Mouse (Mus musculus) heart, embryonic 15.5 days (tissue): Measurements from ENCODE around the gene Egr2. TPM values are rescaled to one million over a fixed set of nuclear protein-coding genes. Genes with fewer than 3 reads are reported as not detected.
A peak's percentile ranks its signal among the peaks of the same experiment; 100 is the strongest.

ENCODE experiments used
- ATAC-seq: fragments of 200-750 bp; cut with Nextera tagmentation; replicated peaks from 2 replicates; pipeline ENCODE4 v1.8.0; 2017; ENCODE audit warnings: low read depth, moderate TSS enrichment; ENCODE audit not compliant: insufficient number of reproducible peaks, insufficient read depth, low FRiP score
- H3K27ac ChIP-seq: fragments of 300-500 bp; sonication (generic); 2 replicates; pipeline ENCODE4 v1.5.1; 2015; ENCODE audit warnings: mild to moderate bottlenecking, inconsistent platforms
- H3K27me3 ChIP-seq: fragments of 300-500 bp; sonication (generic); 2 replicates; pipeline ENCODE4 v1.6.1; 2015; ENCODE audit warnings: inconsistent platforms
- H3K36me3 ChIP-seq: fragments of 300-500 bp; sonication (generic); 2 replicates; pipeline ENCODE4 v1.6.1; 2015; ENCODE audit warnings: mild to moderate bottlenecking, inconsistent platforms
- H3K4me1 ChIP-seq: fragments of 300-500 bp; sonication (generic); replicated peaks from 2 replicates; pipeline ENCODE4 v1.6.1; 2015; ENCODE audit warnings: inconsistent platforms
- H3K4me2 ChIP-seq: fragments of 300-500 bp; sonication (generic); 2 replicates; pipeline ENCODE4 v1.6.1; 2015; ENCODE audit warnings: inconsistent platforms, mild to moderate bottlenecking, moderate library complexity
- H3K4me3 ChIP-seq: fragments of 300-500 bp; sonication (generic); 2 replicates; pipeline ENCODE4 v1.5.1; 2015; ENCODE audit warnings: mild to moderate bottlenecking, inconsistent platforms
- H3K9ac ChIP-seq: fragments of 300-500 bp; sonication (generic); 2 replicates; pipeline ENCODE4 v1.6.1; 2015; ENCODE audit warnings: mild to moderate bottlenecking, inconsistent platforms
- H3K9me3 ChIP-seq: fragments of 300-500 bp; sonication (generic); replicated peaks from 2 replicates; pipeline ENCODE4 v1.6.1; 2016; ENCODE audit warnings: inconsistent platforms
- WGBS: fragments of 180-500 bp; shearing (Covaris S2); methylation state at CpG from one replicate; pipeline ENCODE4 v1.1.7; 2015; ENCODE audit warnings: mixed read lengths; 5-methylcytosine and 5-hydroxymethylcytosine counted together
- polyA plus RNA-seq: library from polyadenylated mRNA; unstranded; fragments of >200 nt; fragmentation: Nextera tagmentation; extraction: Ambion mirVana; gene quantifications from 2 replicates; pipeline ENCODE4 v1.2.1, GENCODE M21; 2015

Egr2 gene
- polyA plus RNA-seq, 1 experiment from 2014 or later: 1.5 TPM

- Histone ChIP-seq H3K36me3 (no peaks in the 10 kb centered on the region), H3K9me3 (no peaks in the 10 kb centered on the region), H3K27ac (no peak overlapping the region), H3K4me1 (0 out of 2 replicates have a peak, but pooled peaks cover 5% of the 10 kb centered on the region), H3K4me2 (no peak overlapping the region), H3K9ac (no peak overlapping the region), H3K4me3 (no peak overlapping the region), H3K27me3 (no peaks in the 10 kb centered on the region)
- WGBS: 61% methylated on average over 8 of the region's 8 CpGs
- ATAC-seq: no peak
Observed at GRCm38 (mm10) chr10:67512211-67512610, 23.1 kb upstream of the Egr2 start.

GRCm38 (mm10) chr10:67512871-67513270 is 22.4 kb upstream of the Egr2 start:
- WGBS: 55% methylated on average over 7 of the region's 7 CpGs
- 0 out of 2 replicates have a peak, but pooled peaks cover 5% of the 10 kb centered on the region for H3K4me1 ChIP-seq
- no peak overlapping the region for H3K4me3 ChIP-seq
- no peaks in the 10 kb centered on the region for H3K36me3 ChIP-seq
- no peaks in the 10 kb centered on the region for H3K27me3 ChIP-seq
- no peak for ATAC-seq
- no peak overlapping the region for H3K27ac ChIP-seq
- H3K9me3 ChIP-seq: no peaks in the 10 kb centered on the region
- no peak overlapping the region for H3K9ac ChIP-seq
- no peak overlapping the region for H3K4me2 ChIP-seq

GRCm38 (mm10) chr10:67518733-67519132 is 16.5 kb upstream of the Egr2 start:
- Histone ChIP-seq H3K4me3 (no peak overlapping the region), H3K4me1 (no peaks in the 10 kb centered on the region), H3K36me3 (no peaks in the 10 kb centered on the region), H3K9me3 (no peaks in the 10 kb centered on the region), H3K4me2 (no peak overlapping the region), H3K27ac (no peak overlapping the region), H3K9ac (no peak overlapping the region), H3K27me3 (no peaks in the 10 kb centered on the region)
- ATAC-seq: no peak
- 80% methylated on average over 3 of the region's 3 CpGs for WGBS

- no peak overlapping the region for H3K27ac ChIP-seq
- no peaks in the 10 kb centered on the region for H3K4me1 ChIP-seq
- no peaks in the 10 kb centered on the region for H3K27me3 ChIP-seq
- WGBS: 65% methylated on average over 3 of the region's 3 CpGs
- H3K36me3 ChIP-seq: no peaks in the 10 kb centered on the region
- H3K9ac ChIP-seq: no peak overlapping the region
- no peak overlapping the region for H3K4me3 ChIP-seq
- H3K9me3 ChIP-seq: no peaks in the 10 kb centered on the region
- H3K4me2 ChIP-seq: no peak overlapping the region
- ATAC-seq: no peak
Observed at GRCm38 (mm10) chr10:67524130-67524529, 11.1 kb upstream of the Egr2 start.

GRCm38 (mm10) chr10:67524694-67525093 is 10.6 kb upstream of the Egr2 start:
- Histone ChIP-seq H3K9ac (no peak overlapping the region), H3K27ac (no peak overlapping the region), H3K4me1 (no peaks in the 10 kb centered on the region), H3K9me3 (no peaks in the 10 kb centered on the region), H3K36me3 (no peaks in the 10 kb centered on the region), H3K4me3 (no peak overlapping the region), H3K4me2 (no peak overlapping the region), H3K27me3 (no peaks in the 10 kb centered on the region)
- ATAC-seq: no peak
- WGBS: 71% methylated on average over 7 of the region's 7 CpGs

- Histone ChIP-seq H3K4me1 (no peaks in the 10 kb centered on the region), H3K4me2 (no peak overlapping the region), H3K4me3 (no peak overlapping the region), H3K27me3 (peaks cover 12% of the 10 kb centered on the region), H3K9me3 (no peaks in the 10 kb centered on the region), H3K9ac (no peak overlapping the region), H3K36me3 (no peaks in the 10 kb centered on the region), H3K27ac (no peak overlapping the region)
- ATAC-seq: no peak
- WGBS: 77% methylated on average over 9 of the region's 9 CpGs
Observed at GRCm38 (mm10) chr10:67526435-67526834, 8.8 kb upstream of the Egr2 start.

- Histone ChIP-seq H3K4me1 (peaks cover under 1% of the 10 kb centered on the region), H3K27me3 (peaks cover 42% of the 10 kb centered on the region), H3K4me2 (no peak overlapping the region), H3K27ac (no peak overlapping the region), H3K9me3 (no peaks in the 10 kb centered on the region), H3K4me3 (no peak overlapping the region), H3K9ac (no peak overlapping the region), H3K36me3 (no peaks in the 10 kb centered on the region)
- ATAC-seq: no peak
- 68% methylated on average over 4 of the region's 4 CpGs for WGBS
Observed at GRCm38 (mm10) chr10:67529769-67530168, 5.5 kb upstream of the Egr2 start.

GRCm38 (mm10) chr10:67535972-67536371 is 697 bp downstream of the Egr2 start:
- Histone ChIP-seq H3K9me3 (no peaks in the 10 kb centered on the region), H3K4me1 (peaks cover 48% of the 10 kb centered on the region), H3K27ac (no peak overlapping the region), H3K27me3 (peaks cover 73% of the 10 kb centered on the region), H3K4me3 (peak overlapping the region; percentile 75), H3K9ac (peak overlapping the region; percentile 65; the same call in 1 of the 2 replicates), H3K36me3 (no peaks in the 10 kb centered on the region), H3K4me2 (peak overlapping the region; percentile 99)
- under 1% methylated on average over 35 of the region's 35 CpGs for WGBS
- peak; percentile 40; the same call in 1 of the 2 replicates for ATAC-seq

- peak overlapping the region; percentile 83 for H3K27ac ChIP-seq
- peaks cover 49% of the 10 kb centered on the region for H3K4me1 ChIP-seq
- H3K27me3 ChIP-seq: peaks cover 80% of the 10 kb centered on the region
- under 1% methylated on average over 23 of the region's 32 CpGs for WGBS
- peak; percentile 16; the same call in 1 of the 2 replicates for ATAC-seq
- H3K36me3 ChIP-seq: no peaks in the 10 kb centered on the region
- no peaks in the 10 kb centered on the region for H3K9me3 ChIP-seq
- peak overlapping the region; percentile 65 for H3K9ac ChIP-seq
- H3K4me2 ChIP-seq: peak overlapping the region; percentile 99
- H3K4me3 ChIP-seq: peak overlapping the region; percentile 75
Observed at GRCm38 (mm10) chr10:67536621-67537141, 1.4 kb downstream of the Egr2 start.

- Histone ChIP-seq H3K4me2 (peak overlapping the region; percentile 99), H3K4me3 (peak overlapping the region; percentile 75), H3K27ac (peak overlapping the region; percentile 83), H3K36me3 (no peaks in the 10 kb centered on the region), H3K9ac (peak overlapping the region; percentile 65), H3K27me3 (peaks cover 79% of the 10 kb centered on the region), H3K9me3 (no peaks in the 10 kb centered on the region), H3K4me1 (peaks cover 49% of the 10 kb centered on the region)
- peak; percentile 81 for ATAC-seq
- WGBS: under 1% methylated on average over 51 of the region's 51 CpGs
Observed at GRCm38 (mm10) chr10:67537151-67537994, 2.1 kb downstream of the Egr2 start.

- Histone ChIP-seq H3K9me3 (no peaks in the 10 kb centered on the region), H3K4me2 (peak overlapping the region; percentile 99), H3K27ac (no peak overlapping the region), H3K9ac (peak overlapping the region; percentile 65; the same call in 1 of the 2 replicates), H3K36me3 (no peaks in the 10 kb centered on the region), H3K27me3 (peaks cover 72% of the 10 kb centered on the region), H3K4me1 (peaks cover 49% of the 10 kb centered on the region), H3K4me3 (peak overlapping the region; percentile 75)
- no peak for ATAC-seq
- WGBS: under 1% methylated on average over 19 of the region's 19 CpGs
Observed at GRCm38 (mm10) chr10:67538106-67538505, 2.8 kb downstream of the Egr2 start.
